Mouse (Mus musculus): Measurements from ENCODE around the gene Cit. TPM values are rescaled to one million over a fixed set of nuclear protein-coding genes. Genes with fewer than 3 reads are reported as not detected.

Cit gene
- polyA plus RNA-seq, 1 experiment from 2014 or later, result 21.5 TPM

- Histone ChIP-seq H3K4me3 (ENCODE audit: low read length) (no peak overlapping the region), H3K4me2 (ENCODE audit: low read depth, low read length) (no peak overlapping the region), H3K4me1 (ENCODE audit: control insufficient read depth, insufficient read depth, low read length) (no peaks in the 10 kb centered on the region), H3K27ac (ENCODE audit: low read length) (no peak overlapping the region), H3K36me3 (ENCODE audit: control insufficient read depth, insufficient read depth, low read length) (no peaks in the 10 kb centered on the region), H3K27me3 (replicated peaks; ENCODE audit: control insufficient read depth, insufficient read depth, low read length) (no peaks in the 10 kb centered on the region), H3K9ac (ENCODE audit: low read depth, low read length) (no peak overlapping the region), H3K9me3 (ENCODE audit: control insufficient read depth, low read length) (no peaks in the 10 kb centered on the region)
- WGBS, result 63% methylated on average over 12 of the region's 12 CpGs
- no peak for ATAC-seq
These were observed 192.7 kb downstream of the Cit start for GRCm38 (mm10) chr5:116037731-116038130.

GRCm38 (mm10) chr5:116039706-116040105, 194.6 kb downstream of the Cit start:
- H3K27ac ChIP-seq (ENCODE audit: low read length), result no peak overlapping the region
- H3K27me3 ChIP-seq (replicated peaks; ENCODE audit: control insufficient read depth, insufficient read depth, low read length), result no peaks in the 10 kb centered on the region
- H3K9ac ChIP-seq (ENCODE audit: low read depth, low read length), result no peak overlapping the region
- ATAC-seq, result no peak
- H3K9me3 ChIP-seq (ENCODE audit: control insufficient read depth, low read length), result no peaks in the 10 kb centered on the region
- no peak overlapping the region for H3K4me3 ChIP-seq (ENCODE audit: low read length)
- no peaks in the 10 kb centered on the region for H3K4me1 ChIP-seq (ENCODE audit: control insufficient read depth, insufficient read depth, low read length)
- 19% methylated on average over 11 of the region's 11 CpGs for WGBS
- H3K4me2 ChIP-seq (ENCODE audit: low read depth, low read length), result peak overlapping the region; percentile 28; the same call in 1 of the 2 replicates
- no peaks in the 10 kb centered on the region for H3K36me3 ChIP-seq (ENCODE audit: control insufficient read depth, insufficient read depth, low read length)

GRCm38 (mm10) chr5:116042241-116042640, 197.2 kb downstream of the Cit start:
- no peak overlapping the region for H3K4me3 ChIP-seq (ENCODE audit: low read length)
- no peaks in the 10 kb centered on the region for H3K9me3 ChIP-seq (ENCODE audit: control insufficient read depth, low read length)

GRCm38 (mm10) chr5:116045581-116045980, 200.5 kb downstream of the Cit start:
- Histone ChIP-seq H3K27me3 (replicated peaks; ENCODE audit: control insufficient read depth, insufficient read depth, low read length) (no peaks in the 10 kb centered on the region; the same call in 1 of the 2 replicates), H3K4me3 (ENCODE audit: low read length) (no peak overlapping the region), H3K9me3 (ENCODE audit: control insufficient read depth, low read length) (no peaks in the 10 kb centered on the region), H3K9ac (ENCODE audit: low read depth, low read length) (no peak overlapping the region), H3K36me3 (ENCODE audit: control insufficient read depth, insufficient read depth, low read length) (no peaks in the 10 kb centered on the region), H3K27ac (ENCODE audit: low read length) (no peak overlapping the region), H3K4me2 (ENCODE audit: low read depth, low read length) (no peak overlapping the region), H3K4me1 (ENCODE audit: control insufficient read depth, insufficient read depth, low read length) (no peaks in the 10 kb centered on the region)
- WGBS, result 84% methylated on average over 8 of the region's 8 CpGs
- no peak for ATAC-seq

More at GRCm38 (mm10) chr5:116042241-116042640, 197.2 kb downstream of the Cit start:
- H3K9ac ChIP-seq (ENCODE audit: low read depth, low read length), result no peak overlapping the region
- H3K4me1 ChIP-seq (ENCODE audit: control insufficient read depth, insufficient read depth, low read length), result no peaks in the 10 kb centered on the region
- H3K4me2 ChIP-seq (ENCODE audit: low read depth, low read length), result no peak overlapping the region
- WGBS, result 66% methylated on average over 7 of the region's 7 CpGs
- no peaks in the 10 kb centered on the region for H3K36me3 ChIP-seq (ENCODE audit: control insufficient read depth, insufficient read depth, low read length)
- no peak for ATAC-seq
- no peaks in the 10 kb centered on the region for H3K27me3 ChIP-seq (replicated peaks; ENCODE audit: control insufficient read depth, insufficient read depth, low read length)
- H3K27ac ChIP-seq (ENCODE audit: low read length), result no peak overlapping the region

GRCm38 (mm10) chr5:116046246-116046645, 201.2 kb downstream of the Cit start:
- WGBS, result 69% methylated on average over 4 of the region's 4 CpGs
- ATAC-seq, result no peak
- no peaks in the 10 kb centered on the region; the same call in 1 of the 2 replicates for H3K27me3 ChIP-seq (replicated peaks; ENCODE audit: control insufficient read depth, insufficient read depth, low read length)

GRCm38 (mm10) chr5:116048321-116048720, 203.2 kb downstream of the Cit start:
- Histone ChIP-seq H3K4me3 (ENCODE audit: low read length) (no peak overlapping the region), H3K9ac (ENCODE audit: low read depth, low read length) (no peak overlapping the region), H3K27ac (ENCODE audit: low read length) (no peak overlapping the region), H3K4me1 (ENCODE audit: control insufficient read depth, insufficient read depth, low read length) (no peaks in the 10 kb centered on the region), H3K4me2 (ENCODE audit: low read depth, low read length) (no peak overlapping the region), H3K9me3 (ENCODE audit: control insufficient read depth, low read length) (no peaks in the 10 kb centered on the region), H3K27me3 (replicated peaks; ENCODE audit: control insufficient read depth, insufficient read depth, low read length) (no peaks in the 10 kb centered on the region; the same call in 1 of the 2 replicates), H3K36me3 (ENCODE audit: control insufficient read depth, insufficient read depth, low read length) (no peaks in the 10 kb centered on the region)
- 94% methylated on average over 3 of the region's 3 CpGs for WGBS
- no peak for ATAC-seq

More at GRCm38 (mm10) chr5:116046246-116046645, 201.2 kb downstream of the Cit start:
- H3K36me3 ChIP-seq (ENCODE audit: control insufficient read depth, insufficient read depth, low read length), result no peaks in the 10 kb centered on the region
- H3K4me1 ChIP-seq (ENCODE audit: control insufficient read depth, insufficient read depth, low read length), result no peaks in the 10 kb centered on the region
- no peak overlapping the region for H3K9ac ChIP-seq (ENCODE audit: low read depth, low read length)
- H3K9me3 ChIP-seq (ENCODE audit: control insufficient read depth, low read length), result no peaks in the 10 kb centered on the region
- no peak overlapping the region for H3K4me3 ChIP-seq (ENCODE audit: low read length)
- no peak overlapping the region for H3K27ac ChIP-seq (ENCODE audit: low read length)
- H3K4me2 ChIP-seq (ENCODE audit: low read depth, low read length), result no peak overlapping the region

GRCm38 (mm10) chr5:116049821-116050220, 204.7 kb downstream of the Cit start:
- 77% methylated on average over 4 of the region's 4 CpGs for WGBS
- Histone ChIP-seq H3K27me3 (replicated peaks; ENCODE audit: control insufficient read depth, insufficient read depth, low read length) (no peaks in the 10 kb centered on the region; the same call in 1 of the 2 replicates), H3K4me2 (ENCODE audit: low read depth, low read length) (no peak overlapping the region), H3K4me1 (ENCODE audit: control insufficient read depth, insufficient read depth, low read length) (no peaks in the 10 kb centered on the region), H3K4me3 (ENCODE audit: low read length) (no peak overlapping the region), H3K9ac (ENCODE audit: low read depth, low read length) (no peak overlapping the region), H3K36me3 (ENCODE audit: control insufficient read depth, insufficient read depth, low read length) (no peaks in the 10 kb centered on the region), H3K27ac (ENCODE audit: low read length) (no peak overlapping the region), H3K9me3 (ENCODE audit: control insufficient read depth, low read length) (no peaks in the 10 kb centered on the region)
- no peak for ATAC-seq

GRCm38 (mm10) chr5:116052171-116052570, 207.1 kb downstream of the Cit start:
- Histone ChIP-seq H3K36me3 (ENCODE audit: control insufficient read depth, insufficient read depth, low read length) (no peaks in the 10 kb centered on the region), H3K9ac (ENCODE audit: low read depth, low read length) (no peak overlapping the region), H3K27me3 (replicated peaks; ENCODE audit: control insufficient read depth, insufficient read depth, low read length) (no peaks in the 10 kb centered on the region; the same call in 1 of the 2 replicates), H3K9me3 (ENCODE audit: control insufficient read depth, low read length) (no peaks in the 10 kb centered on the region), H3K27ac (ENCODE audit: low read length) (no peak overlapping the region), H3K4me2 (ENCODE audit: low read depth, low read length) (no peak overlapping the region), H3K4me1 (ENCODE audit: control insufficient read depth, insufficient read depth, low read length) (no peaks in the 10 kb centered on the region), H3K4me3 (ENCODE audit: low read length) (no peak overlapping the region)
- 81% methylated on average over 5 of the region's 5 CpGs for WGBS
- ATAC-seq, result no peak

- H3K4me1 ChIP-seq (ENCODE audit: control insufficient read depth, insufficient read depth, low read length), result no peaks in the 10 kb centered on the region
- no peaks in the 10 kb centered on the region; the same call in 1 of the 2 replicates for H3K27me3 ChIP-seq (replicated peaks; ENCODE audit: control insufficient read depth, insufficient read depth, low read length)
- H3K9ac ChIP-seq (ENCODE audit: low read depth, low read length), result no peak overlapping the region
- WGBS, result 50% methylated on average over 6 of the region's 6 CpGs
- H3K4me3 ChIP-seq (ENCODE audit: low read length), result no peak overlapping the region
- no peak overlapping the region for H3K27ac ChIP-seq (ENCODE audit: low read length)
- no peak overlapping the region for H3K4me2 ChIP-seq (ENCODE audit: low read depth, low read length)
- H3K36me3 ChIP-seq (ENCODE audit: control insufficient read depth, insufficient read depth, low read length), result no peaks in the 10 kb centered on the region
- H3K9me3 ChIP-seq (ENCODE audit: control insufficient read depth, low read length), result no peaks in the 10 kb centered on the region
- ATAC-seq, result no peak
These were observed 207.7 kb downstream of the Cit start for GRCm38 (mm10) chr5:116052826-116053225.

Measured in intestine, embryonic 16.5 days (tissue).